Mouse (Mus musculus) spleen, embryonic (tissue): ENCODE results near the gene Mapk7.

ENCODE experiments used
- CTCF ChIA-PET: fragments of 350-600 bp; sonication (Branson Sonifier 250); formaldehyde crosslinking; loops from one replicate; lab custom pipeline; 2022; lab: Charles Lee

The Mapk7 gene

DNA sequence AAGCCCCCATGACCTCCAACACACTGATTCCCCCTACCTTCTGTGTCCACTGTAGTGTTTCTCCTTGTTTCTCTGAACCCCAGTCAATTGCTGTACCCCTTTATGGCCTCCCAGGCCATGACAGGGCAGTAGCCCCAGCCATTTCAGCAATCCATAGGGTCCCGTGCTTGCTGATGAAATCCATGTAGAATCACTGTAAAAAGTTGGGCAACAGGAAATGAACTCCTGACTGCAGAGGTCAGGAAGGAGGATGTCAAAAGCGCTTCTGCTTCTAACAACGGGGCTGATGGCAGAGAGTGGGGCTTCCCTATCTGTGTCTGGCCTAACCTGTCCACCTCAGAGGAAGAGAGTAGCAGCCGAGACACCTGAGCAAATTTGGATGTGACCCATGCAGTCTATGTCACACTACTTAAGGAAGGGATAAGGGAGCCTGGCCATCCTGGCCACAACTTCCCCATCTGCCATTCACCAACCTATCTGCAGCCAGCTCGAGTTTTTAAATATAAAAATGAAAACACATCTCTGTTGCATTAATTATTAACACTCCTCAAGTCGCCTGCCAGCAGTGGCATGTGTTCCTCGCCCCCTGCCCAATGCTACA, 24.8 kb downstream of the Mapk7 start:
- CTCF ChIA-PET = no interaction called here

- CTCF ChIA-PET = no interaction called here
These were observed 25.7 kb downstream of the Mapk7 start for GRCm38 (mm10) chr11:61468534-61468933.

GRCm38 (mm10) chr11:61465422-61465821, 28.8 kb downstream of the Mapk7 start:
- CTCF ChIA-PET = no interaction called here

- CTCF ChIA-PET = no interaction called here
These were observed 30.1 kb downstream of the Mapk7 start for GRCm38 (mm10) chr11:61464071-61464470.

DNA sequence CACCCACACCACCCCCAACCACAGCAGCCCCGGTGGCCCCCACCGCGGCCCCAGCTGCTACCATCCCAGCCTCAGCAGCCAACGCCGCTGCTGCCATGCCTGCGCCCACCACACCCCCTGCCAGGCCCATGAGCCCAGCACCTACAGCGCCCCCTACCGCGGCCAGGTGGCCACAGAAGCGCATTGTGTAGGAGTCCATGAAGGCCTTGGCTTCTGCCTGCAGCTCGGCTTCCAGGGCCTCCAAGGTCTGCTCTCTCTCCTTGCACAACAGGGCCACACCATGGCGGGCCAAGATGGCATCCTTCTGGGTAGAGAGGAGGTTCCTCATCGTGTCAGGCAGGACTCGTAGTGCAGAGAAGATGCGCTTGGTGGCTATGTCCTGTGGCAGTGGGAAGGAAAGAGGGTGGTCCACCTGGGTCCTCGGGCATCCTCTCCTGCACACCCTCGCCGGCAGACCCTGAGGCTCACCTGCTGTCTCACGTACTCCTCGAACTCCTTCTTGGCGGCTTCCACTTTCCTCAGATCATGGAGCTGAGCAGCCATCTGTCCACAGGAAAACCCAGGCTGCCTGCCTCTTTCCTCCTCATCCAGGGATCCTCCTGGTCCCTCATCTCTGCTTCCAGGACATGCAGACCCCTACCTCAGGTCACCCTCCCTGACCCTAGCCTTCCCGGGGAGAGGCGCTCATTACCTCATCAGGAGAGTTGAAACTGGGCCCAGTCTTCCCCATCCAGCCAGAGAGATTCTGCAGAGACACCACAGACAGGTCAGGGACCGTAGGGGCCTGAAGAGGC, 44.5 kb downstream of the Mapk7 start:
- CTCF ChIA-PET = interaction anchor here (0.7 kb wide), 1 partner anchor 18 kb away, joined by 9 read pairs; no protein-coding TSS in a partner anchor

DNA sequence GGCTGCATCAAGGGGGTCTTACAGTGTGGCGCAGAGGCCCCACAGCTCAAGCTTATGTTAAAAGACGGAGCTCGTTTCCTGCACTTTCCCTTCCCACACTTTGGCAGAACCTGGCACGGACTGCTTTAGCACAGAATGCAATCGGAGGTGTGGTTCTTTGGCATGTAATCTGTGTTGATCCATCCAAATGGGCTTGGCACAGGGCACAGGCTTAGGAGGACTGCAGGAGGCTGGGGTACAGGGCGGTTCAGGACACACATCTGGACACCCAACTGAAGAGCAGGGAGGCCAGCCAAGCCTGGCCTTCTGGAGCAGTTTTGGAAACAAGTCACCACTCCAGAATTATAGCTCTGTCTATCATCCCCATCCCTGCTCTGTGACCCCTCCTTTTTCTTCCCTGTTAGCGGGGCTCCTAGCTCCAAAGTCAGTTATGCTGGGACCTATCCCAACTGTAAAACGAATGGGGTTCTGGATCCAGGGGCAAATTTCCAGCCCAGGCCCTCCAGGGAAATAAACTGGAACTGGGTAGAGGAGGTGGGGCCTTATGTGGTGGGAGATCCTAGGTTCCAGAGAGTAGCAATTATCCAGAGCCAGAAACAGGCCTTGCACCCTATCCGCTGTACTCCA, 45.5 kb downstream of the Mapk7 start:
- CTCF ChIA-PET = interaction anchor here (0.6 kb wide), 1 partner anchor 171 kb away, joined by 3 read pairs; no protein-coding TSS in a partner anchor

DNA sequence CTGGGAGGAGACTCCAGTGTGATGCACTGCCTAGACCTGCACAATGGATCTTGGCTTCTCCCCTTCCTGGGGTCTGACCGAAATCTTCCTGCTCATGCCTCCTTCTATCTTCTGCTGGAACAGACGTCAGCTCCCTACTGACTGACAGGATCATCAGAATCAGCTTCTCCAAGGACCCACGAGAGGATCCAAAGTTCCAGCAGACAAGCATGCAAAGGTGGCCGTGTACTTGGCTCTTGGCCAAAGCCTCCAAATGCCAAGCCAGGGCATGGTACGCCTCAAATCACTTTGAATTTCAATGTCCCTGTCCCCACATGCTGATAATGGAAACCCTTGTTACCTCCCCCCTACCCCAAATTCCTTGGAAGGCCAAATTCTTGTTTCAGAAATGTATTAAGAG, 46.2 kb downstream of the Mapk7 start:
- CTCF ChIA-PET = interaction anchor here (0.6 kb wide), 1 partner anchor 172 kb away, joined by 3 read pairs; no protein-coding TSS in a partner anchor

DNA sequence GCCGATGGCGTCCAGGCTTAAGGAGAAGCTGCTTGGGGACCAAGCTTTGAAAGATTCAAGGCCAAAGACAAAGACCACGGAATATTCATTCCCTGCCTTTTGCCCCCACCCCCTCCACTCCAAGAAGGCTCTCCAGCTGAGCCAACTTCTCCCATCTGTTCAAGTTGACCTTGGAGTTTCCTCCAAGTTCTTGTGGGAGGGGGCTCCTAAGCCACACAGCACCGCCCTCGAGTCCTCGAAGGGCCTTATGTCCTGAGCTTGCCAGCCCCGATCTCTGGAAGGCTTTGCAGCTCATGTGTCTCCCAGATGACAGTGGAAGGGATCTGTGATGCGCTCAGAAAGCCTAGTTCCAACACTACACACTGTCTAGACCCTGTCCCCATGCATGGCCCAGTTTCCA, 46.9 kb downstream of the Mapk7 start:
- CTCF ChIA-PET = no interaction called here

DNA sequence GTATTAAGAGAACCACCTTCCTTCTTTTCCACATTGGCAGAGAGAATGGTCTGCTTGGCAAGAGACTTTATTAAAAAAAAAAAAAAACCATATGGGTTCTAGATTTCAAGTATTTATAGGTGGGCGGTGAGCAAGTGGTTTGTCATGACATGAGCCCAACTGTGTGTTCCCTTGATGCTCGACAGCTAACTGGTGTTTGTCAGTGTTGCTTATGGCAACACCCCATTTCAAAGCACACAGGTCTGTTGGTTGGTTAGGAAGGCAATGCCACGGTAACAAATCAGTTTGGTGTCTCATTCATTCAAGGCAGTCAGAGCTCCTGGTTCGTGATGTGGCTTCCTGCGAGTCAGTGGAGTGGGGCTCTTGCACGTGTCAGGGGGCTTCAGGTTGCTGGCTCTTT, 50.4 kb downstream of the Mapk7 start:
- CTCF ChIA-PET = no interaction called here

DNA sequence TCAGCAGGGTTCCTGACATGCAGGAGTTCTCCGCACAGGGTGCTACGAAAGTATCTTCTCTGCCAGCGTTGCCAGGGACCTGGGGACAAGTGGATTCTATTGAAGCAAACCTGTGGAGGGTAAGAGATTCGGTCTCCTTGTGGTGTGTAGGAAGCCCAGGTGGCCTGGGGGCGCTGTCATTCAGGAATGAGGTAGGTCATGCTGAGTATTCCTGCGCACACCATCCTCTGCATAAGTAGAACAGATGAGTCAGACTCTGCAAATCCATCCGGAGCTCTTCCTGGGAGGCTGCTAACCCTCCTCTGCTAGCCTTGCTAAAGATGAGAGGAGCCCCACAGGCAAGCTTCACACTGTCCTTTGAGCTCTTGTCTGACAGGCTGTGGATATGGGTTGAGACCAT, 52.5 kb downstream of the Mapk7 start:
- CTCF ChIA-PET = no interaction called here

GRCm38 (mm10) chr11:61440416-61440815, 53.8 kb downstream of the Mapk7 start:
- CTCF ChIA-PET = no interaction called here

DNA sequence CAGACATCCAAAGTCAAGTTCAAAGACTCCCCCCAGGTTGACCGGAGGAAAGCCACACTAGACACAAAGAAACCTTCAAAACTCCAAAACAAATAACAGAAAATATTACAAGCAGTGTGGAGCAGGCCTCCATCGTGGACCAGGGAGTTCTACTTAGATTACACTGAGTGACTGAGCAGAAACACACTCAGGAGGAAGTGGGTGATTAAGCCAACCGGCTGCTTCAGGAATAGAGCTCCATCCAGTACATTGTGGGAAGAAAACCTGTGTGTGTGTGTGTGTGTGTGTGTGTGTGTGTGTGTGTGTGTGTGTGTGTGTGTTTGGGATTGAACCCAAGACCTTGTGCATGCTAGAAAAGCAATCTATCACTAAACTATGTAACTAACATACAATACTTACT, 55.0 kb downstream of the Mapk7 start:
- CTCF ChIA-PET = no interaction called here
